Comparison of ENCODE assay signal across 8 mouse cellular contexts in the genomic region with DNA sequence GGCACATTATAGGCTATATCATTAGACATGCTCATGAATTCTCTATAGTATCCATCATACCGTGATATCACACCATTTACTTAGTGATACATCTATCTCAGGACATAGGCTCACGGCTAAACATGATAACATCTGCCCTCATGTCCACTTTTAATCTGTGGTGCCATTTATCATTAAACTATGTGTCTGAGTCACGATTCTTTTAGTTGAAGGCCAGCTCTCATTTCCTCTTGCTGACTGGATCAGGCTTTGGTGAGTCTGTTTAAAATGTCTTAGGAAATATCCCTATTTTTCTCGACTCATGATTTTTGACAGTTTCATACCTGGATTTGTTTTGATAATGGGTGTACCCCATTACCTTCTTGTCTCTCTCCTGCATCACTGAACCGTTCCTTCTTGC. TPM values are rescaled to one million over a fixed set of nuclear protein-coding genes. Genes with fewer than 3 reads are reported as not detected.
DNase-seq lines count a peak whose midpoint lies in the region; ATAC-seq and TF ChIP-seq lines count a peak whose summit lies in the region.

A gene (plus strand): TSS at position 205 of the 400 bp plus-strand sequence.

- H3K9me3 ChIP-seq in lung, postnatal 0 days (ENCODE audit: low read length), result no peaks in the 10 kb centered on the region
- H3K9me3 ChIP-seq in limb, embryonic 13.5 days, result no peaks in the 10 kb centered on the region
- no peaks in the 10 kb centered on the region for H3K9me3 ChIP-seq in stomach, embryonic 15.5 days

- H3K27ac ChIP-seq in lung, postnatal 0 days (ENCODE audit: low read length), result no peak within 1 kb of the TSS
- H3K27ac ChIP-seq in embryonic fibroblast, embryonic 13.5 days (ENCODE audit: insufficient read depth, low read length), result no peak within 1 kb of the TSS
- H3K27ac ChIP-seq in limb, embryonic 13.5 days, result no peak within 1 kb of the TSS
- H3K27ac ChIP-seq in stomach, embryonic 15.5 days, result no peak within 1 kb of the TSS

- no peak within 1 kb of the TSS for H3K4me3 ChIP-seq in lung, postnatal 0 days (ENCODE audit: low read depth, low read length)
- no peak within 1 kb of the TSS for H3K4me3 ChIP-seq in embryonic fibroblast, embryonic 13.5 days (ENCODE audit: insufficient read depth, low read length)
- H3K4me3 ChIP-seq in limb, embryonic 13.5 days, result no peak within 1 kb of the TSS
- H3K4me3 ChIP-seq in stomach, embryonic 15.5 days (replicated peaks), result no peak within 1 kb of the TSS

- H3K4me1 ChIP-seq in lung, postnatal 0 days (ENCODE audit: insufficient read depth, low read depth, low read length), result peaks cover 2% of the 10 kb centered on the region; the same call in 1 of the 2 replicates
- H3K4me1 ChIP-seq in embryonic fibroblast, embryonic 13.5 days (ENCODE audit: control insufficient read depth, insufficient read depth, low read length), result peaks cover 8% of the 10 kb centered on the region
- H3K4me1 ChIP-seq in limb, embryonic 13.5 days, result peaks cover 23% of the 10 kb centered on the region
- peaks cover 13% of the 10 kb centered on the region for H3K4me1 ChIP-seq in stomach, embryonic 15.5 days

- no peak within 1 kb of the TSS for H3K9ac ChIP-seq in lung, postnatal 0 days (replicated peaks; ENCODE audit: low read depth)
- H3K9ac ChIP-seq in limb, embryonic 13.5 days, result no peak within 1 kb of the TSS
- H3K9ac ChIP-seq in stomach, embryonic 15.5 days, result no peak within 1 kb of the TSS

- no peak for TF ChIP-seq CTCF in lung, postnatal 0 days (IDR thresholded peaks at IDR 0.05)
- no peak for TF ChIP-seq CTCF in embryonic fibroblast, embryonic 13.5 days (IDR thresholded peaks at IDR 0.05; ENCODE audit: borderline replicate concordance, insufficient read depth, low read length)

- no peak for TF ChIP-seq EP300 in lung, postnatal 0 days (IDR thresholded peaks at IDR 0.05)

- ATAC-seq in lung, postnatal 0 days, result no peak
- no peak for ATAC-seq in limb, embryonic 13.5 days (ENCODE audit: low FRiP score, low read depth)
- ATAC-seq in stomach, embryonic 15.5 days (ENCODE audit: insufficient read depth, low FRiP score, low read depth), result no peak

- no peaks in the 10 kb centered on the region for H3K27me3 ChIP-seq in lung, postnatal 0 days (replicated peaks; ENCODE audit: insufficient read depth, low read length)
- H3K27me3 ChIP-seq in limb, embryonic 13.5 days, result no peaks in the 10 kb centered on the region
- H3K27me3 ChIP-seq in stomach, embryonic 15.5 days (replicated peaks), result no peaks in the 10 kb centered on the region

- intact Hi-C loops in heart, postnatal 25 days (cut with DNase I), result loop anchor here (5.0 kb wide), 1 partner anchor 66 kb away; a partner anchor contains a TSS

- no peaks in the 10 kb centered on the region for H3K36me3 ChIP-seq in lung, postnatal 0 days (ENCODE audit: insufficient read depth, low read length)
- H3K36me3 ChIP-seq in limb, embryonic 13.5 days, result no peaks in the 10 kb centered on the region
- no peaks in the 10 kb centered on the region for H3K36me3 ChIP-seq in stomach, embryonic 15.5 days

- no peak within 1 kb of the TSS for H3K4me2 ChIP-seq in lung, postnatal 0 days (replicated peaks; ENCODE audit: low read depth, low read length)
- H3K4me2 ChIP-seq in limb, embryonic 13.5 days (replicated peaks), result no peak within 1 kb of the TSS
- H3K4me2 ChIP-seq in stomach, embryonic 15.5 days, result no peak within 1 kb of the TSS

- peak; percentile 11 for DNase-seq in lung, postnatal 0 days (ENCODE audit: low spot score)
- no peak for DNase-seq in lung, postnatal 14 days
- no peak for DNase-seq in heart, postnatal 25 days (ENCODE audit: low spot score)
- no peak for DNase-seq in cerebellum, postnatal 36 days
- no peak for DNase-seq in urinary bladder, postnatal 14 days (ENCODE audit: low spot score)

- TF ChIP-seq POLR2A in embryonic fibroblast, embryonic 13.5 days (IDR thresholded peaks at IDR 0.05; ENCODE audit: low read depth, low read length), result no peak

- 48% methylated on average over 5 of the region's 5 CpGs for WGBS in lung, postnatal 0 days
- WGBS in limb, embryonic 13.5 days, result 87% methylated on average over 5 of the region's 5 CpGs
- 63% methylated on average over 5 of the region's 5 CpGs for WGBS in stomach, embryonic 15.5 days

RNA-seq across cellular contexts. Expression of the gene that starts here (rescaled TPM):
- polyA plus RNA-seq in lung, postnatal 0 days (2015; fragmentation: Nextera tagmentation; extraction: Ambion mirVana), result 20.9 and 25.6 TPM in 2 replicates
- polyA plus RNA-seq in embryonic fibroblast, embryonic 13.5 days (2011; ENCODE audit: insufficient read length, low read depth, missing spikeins), result 37.7 and 49.3 TPM in 2 replicates
- 10 to 100 TPM; 31.3 to 31.6 TPM for total RNA-seq in heart, postnatal 25 days (2021)
- 51.4 and 51.9 TPM in 2 replicates for polyA plus RNA-seq in limb, embryonic 13.5 days (2015; fragmentation: Nextera tagmentation; extraction: Ambion mirVana)
- polyA plus RNA-seq in stomach, embryonic 15.5 days (2015; fragmentation: Nextera tagmentation; extraction: Ambion mirVana), result 35.0 and 39.5 TPM in 2 replicates
